In the genomic region with DNA sequence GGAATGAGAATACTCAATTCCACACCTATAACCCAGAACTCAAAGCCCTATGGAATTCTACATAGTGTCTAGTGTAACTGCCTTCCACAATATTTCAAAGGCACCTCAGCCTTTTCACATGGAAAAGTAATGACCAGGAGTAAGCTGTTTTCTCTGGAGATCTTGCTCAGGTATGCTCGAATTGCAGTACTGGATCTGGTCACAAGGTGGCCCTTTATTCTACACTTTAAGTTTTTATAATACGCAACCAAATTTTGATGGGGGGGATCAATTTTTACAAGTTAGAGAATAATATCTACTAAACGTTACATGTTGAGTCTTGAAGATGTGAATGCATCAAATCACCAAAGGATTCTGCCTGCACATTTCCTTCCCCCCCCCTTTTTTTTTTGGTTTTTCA, we compare ENCODE assay signal across 1 mouse cellular context.
TF ChIP-seq lines count a peak whose summit lies in the region.

No protein-coding gene starts in this region.

TF ChIP-seq in MEL, 35 proteins besides CTCF, POLR2A, EP300 and RAD21:
- TF ChIP-seq SMC3 (IDR thresholded peaks at IDR 0.05; ENCODE audit: low read depth, low read length) (peak; percentile 79), TBP (IDR thresholded peaks at IDR 0.05; ENCODE audit: low read depth, low read length) (0 out of 2 replicates have a peak, but pooled peaks have one; percentile 14), ZKSCAN1 (IDR thresholded peaks at IDR 0.05; ENCODE audit: low read depth, low read length) (no peak), ZC3H11A (IDR thresholded peaks at IDR 0.05; ENCODE audit: low read depth, low read length) (peak; percentile 65; the same call in 1 of the 2 replicates)
